Mouse (Mus musculus): Measurements from ENCODE around the gene Mtch2. TPM values are rescaled to one million over a fixed set of nuclear protein-coding genes. Genes with fewer than 3 reads are reported as not detected.
"Not testable (repeated sequence)": the region's sequence is repeated elsewhere in the genome, so short reads cannot be mapped to it uniquely, and the experiment has no call there.

Gene Mtch2
- 117 to 151 TPM (median 134 TPM) in 3 replicates for total RNA-seq (2017)

DNA sequence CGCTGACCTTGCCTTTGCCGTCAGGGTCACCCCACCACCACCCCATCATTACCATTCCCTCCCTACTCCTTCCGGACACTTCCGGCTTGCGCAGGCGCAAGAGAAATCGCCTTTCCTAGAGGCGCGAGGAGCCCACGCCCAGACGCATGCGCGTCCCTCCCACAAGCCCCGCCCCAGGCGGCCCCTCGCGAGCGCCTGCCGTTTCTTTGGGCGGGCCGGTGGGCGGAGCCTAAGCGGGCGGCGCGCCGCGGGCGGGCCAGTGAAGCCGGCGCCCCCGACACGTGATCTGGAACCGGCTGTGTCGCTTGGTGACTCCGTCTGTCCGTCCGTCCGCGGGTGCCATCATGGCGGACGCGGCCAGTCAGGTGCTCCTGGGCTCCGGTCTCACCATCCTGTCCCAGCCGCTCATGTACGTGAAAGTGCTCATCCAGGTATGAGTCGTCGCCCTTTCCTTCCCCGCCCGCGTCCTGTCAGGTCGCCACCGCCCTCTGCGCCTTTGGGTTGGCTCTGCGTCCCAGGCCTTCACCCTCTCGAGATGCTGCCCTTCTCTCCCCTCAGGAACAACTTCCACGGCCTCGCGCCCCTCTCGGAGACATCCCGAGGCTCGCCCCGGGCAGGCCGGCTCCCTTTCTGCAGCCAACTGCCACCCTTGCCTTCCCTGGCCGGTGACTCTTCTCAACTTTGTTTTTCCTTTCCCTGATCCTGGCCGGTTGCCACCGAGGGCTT, at the start of gene Mtch2:
Gene Mtch2 (plus strand): TSS at position 201 of the 726 bp plus-strand sequence.
- peak; percentile 88 for ATAC-seq (replicated peaks; ENCODE audit: insufficient number of reproducible peaks, low FRiP score, low TSS enrichment, poor library complexity, severe bottlenecking)

DNA sequence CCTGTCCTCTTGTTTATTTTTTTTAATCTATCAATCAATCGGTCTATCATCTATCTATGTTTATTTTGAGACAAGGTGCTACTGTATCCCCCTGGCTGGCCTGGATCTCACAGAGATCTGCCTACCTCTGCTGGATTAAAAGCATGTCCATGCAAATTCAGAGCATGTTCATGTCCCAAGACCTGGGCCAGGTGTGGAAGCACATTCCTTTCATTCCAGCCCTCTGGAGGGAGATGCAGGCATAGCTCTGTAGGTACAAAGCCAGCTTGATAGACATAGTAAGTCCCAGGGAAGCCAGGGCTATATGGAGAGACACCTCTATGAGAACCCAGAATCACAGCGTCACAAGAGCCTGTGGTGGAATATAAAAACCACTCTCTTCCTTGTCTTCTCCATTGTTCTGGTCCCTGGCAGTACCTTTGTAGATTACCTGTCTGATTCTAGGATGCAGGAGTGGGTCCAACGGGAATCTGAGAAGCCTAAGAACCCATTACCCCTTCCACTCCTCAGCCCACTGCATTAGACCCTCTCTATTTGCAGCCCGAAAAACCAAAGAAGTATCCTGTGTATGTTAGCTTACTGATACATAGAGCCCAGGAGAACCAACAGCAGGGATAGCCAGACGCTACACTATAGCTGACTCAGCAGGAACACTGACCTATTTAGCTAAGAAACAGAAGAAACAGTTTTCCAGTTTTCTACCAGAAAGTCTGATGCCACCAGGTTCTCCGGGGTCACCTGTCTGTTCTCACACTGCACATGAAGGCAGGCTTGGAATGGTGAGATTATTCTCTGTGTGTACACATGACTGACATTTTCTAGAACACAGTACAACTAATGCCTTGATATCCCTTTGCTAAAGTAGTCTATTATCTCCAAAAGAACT, 38.5 kb upstream of the Mtch2 start:
- no peak for ATAC-seq (replicated peaks; ENCODE audit: insufficient number of reproducible peaks, low FRiP score, low TSS enrichment, poor library complexity, severe bottlenecking)

DNA sequence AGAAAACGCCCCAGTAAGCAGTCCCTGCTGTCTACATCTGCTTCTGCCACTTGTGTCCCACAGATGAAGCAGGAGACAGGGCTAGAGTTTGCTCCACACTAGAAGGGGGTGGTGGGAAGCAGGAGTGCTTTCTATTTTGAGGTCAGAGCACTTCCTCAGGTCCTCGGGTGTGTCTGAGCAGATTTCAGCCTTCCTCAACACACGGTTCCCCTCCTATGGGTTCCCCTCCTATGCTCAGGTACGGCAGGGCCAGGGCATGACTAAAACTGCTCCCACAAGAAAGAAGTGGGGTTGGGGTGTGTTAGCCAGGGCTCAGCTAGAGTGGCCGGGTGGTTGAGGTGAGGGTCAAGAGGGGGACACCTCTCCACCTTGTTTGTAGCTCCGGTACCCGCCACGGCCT, 36.2 kb upstream of the Mtch2 start:
- no peak for ATAC-seq (replicated peaks; ENCODE audit: insufficient number of reproducible peaks, low FRiP score, low TSS enrichment, poor library complexity, severe bottlenecking)

DNA sequence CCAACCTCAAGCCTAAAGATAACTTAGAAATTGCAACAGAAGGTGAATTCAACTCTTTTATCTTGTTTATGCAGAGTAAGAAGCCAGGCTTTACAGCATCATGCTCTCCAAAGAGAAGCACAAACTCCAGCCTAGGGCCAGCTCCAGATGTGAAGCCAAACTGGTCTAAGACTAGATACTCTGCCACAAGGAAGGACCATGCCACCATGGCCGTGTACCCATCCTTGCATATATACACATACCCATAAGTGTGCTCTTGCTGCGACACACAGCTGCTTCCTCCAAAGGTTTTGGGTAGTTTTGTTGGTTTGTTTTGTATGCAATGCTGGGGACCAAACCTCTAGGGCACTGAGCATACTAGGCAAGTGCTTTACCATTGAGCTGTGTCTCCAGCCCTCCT, 31.7 kb upstream of the Mtch2 start:
- no peak for ATAC-seq (replicated peaks; ENCODE audit: insufficient number of reproducible peaks, low FRiP score, low TSS enrichment, poor library complexity, severe bottlenecking)

DNA sequence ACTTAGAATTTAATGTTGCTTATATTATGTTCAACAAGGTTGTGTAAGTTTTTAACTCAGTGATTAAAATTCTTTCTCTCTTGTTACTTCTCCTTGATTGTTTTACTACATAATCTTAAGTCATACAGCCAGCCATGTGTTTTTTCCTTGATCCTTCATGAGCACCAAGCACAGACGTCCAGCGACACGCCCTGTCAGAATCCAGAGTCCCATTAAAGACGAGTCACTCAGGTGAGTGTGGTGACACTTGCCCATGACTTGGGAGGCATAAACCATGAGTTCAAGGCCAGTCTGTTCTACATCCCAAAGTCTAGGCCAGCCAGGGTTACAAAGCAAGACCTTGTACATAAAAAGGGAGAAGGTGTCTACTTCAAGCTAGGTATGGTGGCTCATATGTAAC, 30.8 kb upstream of the Mtch2 start:
- ATAC-seq (replicated peaks; ENCODE audit: insufficient number of reproducible peaks, low FRiP score, low TSS enrichment, poor library complexity, severe bottlenecking) = no peak

DNA sequence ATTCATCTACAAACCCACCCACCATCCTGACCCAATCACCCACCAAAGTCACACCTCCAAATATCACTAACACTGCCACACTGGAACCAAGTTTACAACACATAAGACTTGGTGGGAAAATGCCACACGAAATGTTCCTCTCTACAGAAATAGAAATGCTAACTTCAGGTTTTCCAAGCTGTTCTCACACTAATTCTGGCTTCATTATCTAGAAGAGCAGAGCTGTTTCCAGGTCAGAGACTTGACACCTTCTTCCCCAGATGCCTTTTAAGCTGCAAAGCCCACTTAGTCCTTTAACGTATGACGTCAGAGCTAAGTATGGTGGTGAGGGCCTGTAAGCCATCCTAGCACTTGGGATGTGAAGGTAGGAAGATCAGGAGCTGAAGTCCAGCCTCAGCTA, 28.2 kb upstream of the Mtch2 start:
- no peak for ATAC-seq (replicated peaks; ENCODE audit: insufficient number of reproducible peaks, low FRiP score, low TSS enrichment, poor library complexity, severe bottlenecking)

DNA sequence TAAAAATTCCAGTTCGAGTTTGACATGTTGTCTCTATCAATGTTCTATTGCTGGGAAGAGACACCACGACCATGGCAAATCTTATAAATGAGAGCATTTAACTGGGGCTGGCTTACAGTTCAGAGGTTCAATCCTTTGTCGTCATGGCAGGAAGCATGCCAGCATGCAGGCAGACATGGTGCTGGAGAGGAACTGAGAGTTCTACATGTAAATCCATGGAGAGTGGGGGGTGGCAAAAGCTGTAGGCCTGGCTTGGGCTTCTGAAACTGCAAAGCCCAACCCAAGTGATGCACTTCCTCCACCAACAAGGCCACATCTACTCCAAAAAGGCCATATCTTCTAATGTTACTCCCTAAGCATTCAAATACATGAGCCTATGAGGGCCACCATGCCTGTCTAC, 26.1 kb upstream of the Mtch2 start:
- ATAC-seq (replicated peaks; ENCODE audit: insufficient number of reproducible peaks, low FRiP score, low TSS enrichment, poor library complexity, severe bottlenecking) = no peak

DNA sequence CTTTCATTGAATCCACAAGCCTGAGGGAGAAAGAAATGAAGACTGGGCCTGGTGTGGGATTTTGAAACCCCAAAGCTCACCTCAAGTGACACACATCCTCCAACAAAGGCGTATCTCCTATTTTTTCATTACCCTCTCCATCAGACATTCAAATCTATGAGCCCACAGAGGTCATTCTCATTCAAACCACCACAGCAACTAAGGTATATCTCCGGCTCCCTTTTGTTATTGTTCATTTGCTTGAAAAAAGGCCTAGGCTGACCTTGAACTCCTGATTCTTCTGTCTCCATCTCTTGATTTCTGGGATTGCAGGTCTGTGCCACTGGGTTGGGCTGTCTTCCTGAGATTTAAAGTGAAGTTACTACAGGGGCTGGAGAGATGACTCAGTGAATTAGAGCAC, 24.0 kb upstream of the Mtch2 start:
- no peak for ATAC-seq (replicated peaks; ENCODE audit: insufficient number of reproducible peaks, low FRiP score, low TSS enrichment, poor library complexity, severe bottlenecking)

DNA sequence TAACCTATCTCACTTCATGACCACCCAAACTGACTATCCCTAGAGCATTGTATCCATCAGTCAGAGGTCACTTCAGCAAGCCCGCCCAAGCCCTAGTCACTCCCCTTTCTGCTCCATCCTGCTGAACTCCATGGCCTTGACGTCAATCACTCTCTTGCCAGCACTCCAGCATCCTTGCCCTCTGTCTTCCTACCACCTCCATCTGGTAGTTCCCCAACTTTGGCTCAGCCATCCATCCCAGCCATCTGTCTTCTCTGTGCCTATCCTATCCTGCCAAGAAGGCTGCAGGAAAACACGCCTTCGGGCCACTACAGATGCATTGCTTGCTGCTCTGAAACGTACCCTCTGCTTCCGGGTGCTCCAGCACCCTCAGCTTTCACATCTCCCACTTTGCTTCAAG, 23.2 kb upstream of the Mtch2 start:
- no peak for ATAC-seq (replicated peaks; ENCODE audit: insufficient number of reproducible peaks, low FRiP score, low TSS enrichment, poor library complexity, severe bottlenecking)

DNA sequence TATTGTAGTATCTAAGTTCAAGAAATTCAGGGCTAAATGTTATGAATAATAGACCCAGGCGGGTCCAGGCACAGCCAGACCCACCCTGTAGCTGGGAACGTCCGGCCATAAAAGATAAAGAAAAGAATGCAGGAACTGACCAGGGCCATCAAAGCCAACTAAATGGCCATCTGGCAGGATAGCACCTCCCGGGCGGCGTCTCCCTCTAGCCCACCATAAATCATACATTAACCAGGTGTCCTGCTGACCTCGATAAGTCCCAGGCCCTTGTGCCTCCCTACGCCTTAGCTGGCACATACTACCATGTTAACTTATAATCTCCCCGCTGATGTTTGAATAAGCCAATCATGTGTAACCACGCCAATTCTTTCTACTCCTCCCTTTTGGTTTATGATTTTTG, 22.4 kb upstream of the Mtch2 start:
- not testable (repeated sequence) for ATAC-seq (replicated peaks; ENCODE audit: insufficient number of reproducible peaks, low FRiP score, low TSS enrichment, poor library complexity, severe bottlenecking)

DNA sequence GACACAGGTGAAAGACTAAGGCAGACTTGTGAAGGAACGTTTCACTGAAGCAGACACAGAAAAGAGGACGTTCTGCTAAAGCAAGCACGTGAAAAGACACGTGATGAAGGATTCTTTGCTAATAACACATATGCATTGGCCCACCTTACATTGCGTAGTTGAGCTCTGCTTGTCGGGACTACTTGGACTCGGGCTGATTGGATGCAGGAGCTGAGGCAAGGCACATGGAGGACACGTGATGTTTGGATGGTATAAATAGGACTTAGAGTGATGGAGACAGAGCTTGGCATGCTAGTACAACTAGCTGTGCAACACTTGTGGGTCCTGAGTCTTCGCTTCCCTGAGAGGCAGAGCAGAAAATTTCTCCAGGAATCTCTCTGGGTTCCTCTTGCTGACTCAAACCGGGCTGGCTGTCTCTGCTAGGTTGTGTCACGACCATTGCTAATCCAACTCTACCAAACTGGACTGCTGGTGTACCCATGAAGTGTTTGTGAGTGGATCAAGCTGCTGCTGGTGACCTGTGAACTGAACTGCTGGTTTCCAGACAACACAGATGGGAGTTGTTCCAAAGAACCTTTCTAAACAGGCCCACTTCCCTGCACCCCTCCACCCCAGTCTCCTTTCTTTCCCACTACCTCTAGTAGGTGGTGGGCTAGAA, 21.3 kb upstream of the Mtch2 start:
- no peak for ATAC-seq (replicated peaks; ENCODE audit: insufficient number of reproducible peaks, low FRiP score, low TSS enrichment, poor library complexity, severe bottlenecking)

DNA sequence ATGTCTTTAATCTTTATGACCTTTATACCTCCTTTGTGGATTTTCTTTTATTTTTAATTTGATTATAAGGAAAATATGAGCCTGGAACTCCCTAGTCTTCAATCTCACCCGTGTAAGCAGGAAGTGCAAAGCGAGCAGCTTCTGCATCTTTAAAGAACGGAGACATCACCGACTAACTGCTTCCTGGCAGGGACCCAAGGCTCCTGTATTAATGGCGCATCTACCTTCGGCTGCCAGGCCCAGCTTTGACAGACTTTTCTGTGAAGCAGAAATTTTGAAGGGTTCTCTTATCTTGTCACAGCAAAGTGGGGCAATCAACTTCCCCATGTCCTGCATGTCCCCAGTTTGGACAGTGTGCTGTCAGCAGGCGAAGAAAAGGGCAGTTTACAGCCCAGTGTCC, 18.2 kb upstream of the Mtch2 start:
- no peak for ATAC-seq (replicated peaks; ENCODE audit: insufficient number of reproducible peaks, low FRiP score, low TSS enrichment, poor library complexity, severe bottlenecking)

DNA sequence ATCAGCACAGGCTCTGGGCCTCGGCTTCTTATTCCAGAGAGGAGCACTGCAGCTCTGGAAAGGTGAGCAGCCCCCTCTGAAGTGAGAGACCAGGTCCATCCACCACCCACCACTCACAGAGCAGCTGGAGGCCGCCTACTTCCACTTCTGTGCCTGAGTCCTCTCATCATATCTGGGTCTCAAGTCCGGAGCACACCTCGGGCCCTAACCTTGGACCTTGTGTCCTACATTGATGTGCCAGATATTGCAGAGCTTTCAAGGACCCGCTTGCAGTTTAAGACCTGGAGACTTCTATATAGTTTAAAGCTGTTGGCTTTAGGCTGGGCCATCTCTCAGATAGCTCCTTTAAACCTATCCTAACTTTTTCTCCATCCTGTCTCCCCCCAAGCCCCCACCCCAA, 13.5 kb upstream of the Mtch2 start:
- no peak for ATAC-seq (replicated peaks; ENCODE audit: insufficient number of reproducible peaks, low FRiP score, low TSS enrichment, poor library complexity, severe bottlenecking)

DNA sequence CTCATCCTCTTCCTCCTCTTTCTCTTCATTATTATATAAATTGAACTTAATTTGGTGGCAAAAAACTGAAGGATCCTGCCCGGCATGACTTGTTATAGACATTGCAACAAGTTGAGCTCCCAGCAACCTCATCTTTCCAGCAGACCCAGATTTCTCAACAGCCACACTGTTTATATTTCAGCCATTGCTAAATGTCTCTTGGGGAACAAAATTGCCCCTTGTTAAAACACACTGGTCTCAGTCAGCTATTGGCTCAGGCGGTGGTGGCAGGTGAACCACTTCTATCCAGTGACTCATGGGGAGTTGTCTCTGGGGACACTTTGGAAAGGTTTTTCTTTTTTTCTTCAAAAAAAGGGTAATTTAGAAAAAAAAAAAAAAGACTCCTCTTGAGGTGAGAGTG, 8.3 kb upstream of the Mtch2 start:
- no peak for ATAC-seq (replicated peaks; ENCODE audit: insufficient number of reproducible peaks, low FRiP score, low TSS enrichment, poor library complexity, severe bottlenecking)

DNA sequence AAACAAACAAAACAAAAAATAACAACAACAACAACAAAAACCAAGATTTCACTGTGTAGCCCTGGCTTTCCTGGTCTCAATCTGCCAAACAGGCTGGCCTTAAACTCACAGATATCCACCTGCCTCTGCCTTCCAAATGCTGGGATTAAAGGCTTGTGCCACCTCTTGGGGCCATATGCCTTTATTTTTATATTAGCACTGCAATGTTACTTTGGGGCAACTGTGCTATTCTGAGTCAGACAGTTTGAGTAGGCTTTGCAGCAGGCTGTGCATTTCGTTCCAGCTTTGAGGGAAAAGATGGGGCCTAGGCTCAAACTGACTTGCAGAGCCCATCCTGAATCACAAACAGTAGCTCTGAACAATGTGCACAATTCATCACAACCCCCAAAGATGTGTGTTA, 3.3 kb upstream of the Mtch2 start:
- no peak for ATAC-seq (replicated peaks; ENCODE audit: insufficient number of reproducible peaks, low FRiP score, low TSS enrichment, poor library complexity, severe bottlenecking)

DNA sequence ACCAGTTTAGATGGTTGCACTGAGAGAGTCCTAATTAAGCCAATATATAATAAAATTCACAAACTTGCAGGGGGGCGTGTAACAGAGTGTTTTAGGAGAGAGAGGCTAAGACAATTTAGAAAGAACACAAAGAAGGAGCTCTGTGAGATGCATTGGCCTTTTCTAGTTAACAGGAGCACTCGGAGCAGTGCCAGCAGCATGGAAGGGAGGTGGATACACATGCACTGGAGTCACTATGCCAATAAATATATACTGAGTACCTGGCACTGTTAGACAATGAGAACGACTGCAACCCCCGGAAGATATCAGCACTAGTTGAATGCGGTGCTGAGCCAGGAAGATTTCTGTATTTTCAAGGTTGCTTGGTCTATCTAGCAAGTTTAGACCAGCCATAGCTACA, 2.7 kb upstream of the Mtch2 start:
- no peak for ATAC-seq (replicated peaks; ENCODE audit: insufficient number of reproducible peaks, low FRiP score, low TSS enrichment, poor library complexity, severe bottlenecking)

DNA sequence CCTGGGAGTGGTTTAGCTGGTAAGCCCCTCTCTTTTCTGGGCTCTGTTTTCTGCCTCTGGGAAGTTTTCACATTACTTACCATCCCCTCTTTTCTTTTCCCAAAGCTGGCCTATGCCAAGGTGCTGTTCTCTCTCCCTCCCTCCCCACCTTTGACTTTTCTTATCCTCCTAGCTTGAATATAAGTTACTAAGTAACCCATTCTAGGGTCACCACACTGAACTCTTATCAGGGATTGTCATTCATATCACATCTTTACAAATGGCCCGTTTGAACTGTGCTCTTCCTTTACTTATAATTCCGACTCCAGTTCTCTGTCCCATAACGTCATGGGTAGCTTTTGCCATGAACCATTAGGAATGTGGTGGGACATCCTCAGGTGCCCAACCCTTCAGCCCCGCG, 1.7 kb upstream of the Mtch2 start:
- ATAC-seq (replicated peaks; ENCODE audit: insufficient number of reproducible peaks, low FRiP score, low TSS enrichment, poor library complexity, severe bottlenecking) = no peak

DNA sequence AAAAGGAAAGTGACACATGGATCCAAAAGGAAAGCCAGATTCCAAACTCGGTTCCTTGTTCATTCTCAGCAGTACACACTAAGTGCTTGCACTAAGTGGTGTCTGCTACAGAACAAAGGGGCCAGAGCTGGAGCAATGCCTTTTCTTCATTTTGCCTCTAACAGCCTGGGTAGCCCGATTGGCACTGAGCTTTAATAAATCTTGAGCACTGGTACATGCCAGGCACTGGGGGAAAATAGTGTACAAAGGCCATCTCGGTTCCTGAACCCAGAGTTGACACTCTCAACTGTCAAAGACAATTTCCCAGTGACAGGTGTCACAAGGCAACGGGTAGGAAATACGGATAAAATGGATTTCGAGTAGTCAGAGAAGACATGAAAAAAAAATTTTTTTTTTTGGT, 784 bp upstream of the Mtch2 start:
- ATAC-seq (replicated peaks; ENCODE audit: insufficient number of reproducible peaks, low FRiP score, low TSS enrichment, poor library complexity, severe bottlenecking) = no peak

DNA sequence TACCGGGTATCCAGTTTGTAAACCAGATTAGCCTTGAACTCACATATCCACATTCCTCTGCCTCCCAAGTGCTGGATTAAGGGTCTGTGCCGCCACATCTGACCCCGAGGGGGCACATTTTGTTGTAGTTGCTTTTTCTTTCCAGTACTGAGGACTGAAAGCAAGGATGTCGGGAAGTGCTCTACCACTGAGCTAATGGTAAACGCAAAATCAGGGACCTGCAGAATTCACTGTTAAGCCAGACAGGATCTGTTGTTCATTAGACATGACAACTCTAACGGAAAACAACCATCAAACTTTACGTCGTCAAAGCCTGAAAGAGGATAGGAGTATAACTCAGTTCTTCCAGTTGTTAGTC, 379 bp upstream of the Mtch2 start:
- ATAC-seq (replicated peaks; ENCODE audit: insufficient number of reproducible peaks, low FRiP score, low TSS enrichment, poor library complexity, severe bottlenecking) = no peak

DNA sequence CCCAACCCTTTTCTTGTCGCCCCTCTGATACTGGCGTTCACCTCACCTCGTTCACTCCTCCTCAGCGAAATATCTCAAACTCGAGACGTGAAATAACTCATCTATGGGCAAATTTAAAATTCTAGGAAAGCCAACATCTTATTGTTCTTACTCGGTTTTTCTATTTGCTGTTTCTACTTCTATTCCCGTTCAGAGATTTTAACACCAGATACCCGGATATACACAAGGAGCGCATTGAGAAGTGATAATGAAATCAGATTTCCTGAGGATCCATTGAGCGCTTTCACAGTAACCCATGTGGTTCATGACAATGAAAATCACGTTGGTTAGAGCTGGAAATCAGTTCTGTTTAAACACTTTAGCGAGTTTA, 711 bp downstream of the Mtch2 start:
- no peak for ATAC-seq (replicated peaks; ENCODE audit: insufficient number of reproducible peaks, low FRiP score, low TSS enrichment, poor library complexity, severe bottlenecking)
